Mouse (Mus musculus) hindbrain, postnatal 0 days (tissue): ENCODE results near the gene Ptpn12. TPM values are rescaled to one million over a fixed set of nuclear protein-coding genes. Genes with fewer than 3 reads are reported as not detected.

Experiments
- ATAC-seq: fragments of 200-750 bp; cut with Nextera tagmentation; 2 replicates; pipeline ENCODE4 v1.8.0; 2017; ENCODE audit warnings: mild to moderate bottlenecking, moderate TSS enrichment, moderate library complexity
- DNase-seq: peaks from one replicate; pipeline ENCODE4 v3.0.0-alpha.2; 2015; ENCODE audit warnings: low spot score
- H3K27ac ChIP-seq: fragments of 300-500 bp; sonication (generic); 2 replicates; pipeline ENCODE4 v1.5.1; 2014; ENCODE audit warnings: mild to moderate bottlenecking
- H3K27me3 ChIP-seq: fragments of 300-500 bp; sonication (generic); 2 replicates; pipeline ENCODE4 v1.6.1; 2014; ENCODE audit warnings: low read length, mixed read lengths; ENCODE audit not compliant: insufficient read depth
- H3K36me3 ChIP-seq: fragments of 300-500 bp; sonication (generic); 2 replicates; pipeline ENCODE4 v1.6.1; 2014; ENCODE audit warnings: low read length, mixed read lengths; ENCODE audit not compliant: insufficient read depth
- H3K4me1 ChIP-seq: fragments of 300-500 bp; sonication (generic); 2 replicates; pipeline ENCODE4 v1.6.1; 2014; ENCODE audit warnings: antibody characterized with exemption, low read length, mixed read lengths; ENCODE audit not compliant: insufficient read depth
- H3K4me2 ChIP-seq: fragments of 300-500 bp; sonication (generic); 2 replicates; pipeline ENCODE4 v1.6.1; 2014; ENCODE audit warnings: low read depth, mild to moderate bottlenecking, low read length, moderate library complexity, mixed read lengths
- H3K4me3 ChIP-seq: fragments of 300-500 bp; sonication (generic); 2 replicates; pipeline ENCODE4 v1.5.1; 2014; ENCODE audit warnings: low read length
- H3K9ac ChIP-seq: fragments of 300-500 bp; sonication (generic); replicated peaks from 2 replicates; pipeline ENCODE4 v1.6.1; 2014; ENCODE audit warnings: mild to moderate bottlenecking, low read length, moderate library complexity, mixed read lengths
- H3K9me3 ChIP-seq: fragments of 300-500 bp; sonication (generic); 2 replicates; pipeline ENCODE4 v1.6.1; 2016; ENCODE audit warnings: low read length, mixed read lengths
- CTCF ChIP-seq: IDR thresholded peaks from 2 replicates; pipeline ENCODE4 v1.5.1; 2016; ENCODE audit warnings: antibody characterized with exemption, control low read depth, low read depth
- WGBS: fragments of 180-500 bp; shearing (Covaris S2); extraction: QIAGEN DNeasy Blood & Tissue Kit; methylation state at CpG from one replicate; pipeline ENCODE4 v1.1.7; 2014; 5-methylcytosine and 5-hydroxymethylcytosine counted together
- polyA plus RNA-seq: library from polyadenylated mRNA; unstranded; fragments of >200 nt; fragmentation: Nextera tagmentation; extraction: Ambion mirVana; gene quantifications from 2 replicates; pipeline ENCODE4 v1.2.1, GENCODE M21; 2015
- total RNA-seq: library from RNA; depleted of rRNA; stranded (reverse); fragments of >200 nt; gene quantifications from 2 replicates; pipeline ENCODE4 v1.2.3, GENCODE M21; 2014; rRNA removed

The Ptpn12 gene
- total and polyA plus RNA-seq, 2 experiments from 2014 or later: 11.5 to 20.6 TPM

- Histone ChIP-seq H3K9me3 (no peaks in the 10 kb centered on the region), H3K4me1 (no peaks in the 10 kb centered on the region; the same call in 1 of the 2 replicates), H3K4me2 (no peak overlapping the region), H3K27me3 (no peaks in the 10 kb centered on the region), H3K9ac (no peak overlapping the region), H3K27ac (0 out of 2 replicates have a peak overlapping the region, but pooled peaks have one; percentile 15), H3K4me3 (no peak overlapping the region), H3K36me3 (no peaks in the 10 kb centered on the region)
- no peak for TF ChIP-seq CTCF
- ATAC-seq (no peak), DNase-seq (no peak)
- WGBS: 71% methylated on average over 5 of the region's 5 CpGs
Observed at GRCm38 (mm10) chr5:20938523-20938922, 117.2 kb downstream of the Ptpn12 start.

Other genes with a start within 250 kb of the Ptpn12 start
- gene Phtf2, start 173.8 kb downstream of the Ptpn12 start, total RNA-seq: 17.4 and 18.8 TPM in 2 replicates
- 18.9 and 20.7 TPM in 2 replicates for gene Phtf2, start 173.8 kb downstream of the Ptpn12 start, polyA plus RNA-seq
- 14.0 and 19.4 TPM in 2 replicates for gene Tmem60, start 173.7 kb downstream of the Ptpn12 start, total RNA-seq
- gene Tmem60, start 173.7 kb downstream of the Ptpn12 start, polyA plus RNA-seq: 76.1 and 76.8 TPM in 2 replicates
- 4.5 and 5.5 TPM in 2 replicates for gene Rsbn1l, start 99.5 kb downstream of the Ptpn12 start, total RNA-seq
- 3.7 and 4.0 TPM in 2 replicates for gene Rsbn1l, start 99.5 kb downstream of the Ptpn12 start, polyA plus RNA-seq
- gene Gsap, start 130.3 kb upstream of the Ptpn12 start, total RNA-seq: 11.0 TPM in 2 replicates
- gene Gsap, start 130.3 kb upstream of the Ptpn12 start, polyA plus RNA-seq: 8.3 and 8.7 TPM in 2 replicates